Mouse (Mus musculus) ovary, adult 10 weeks (tissue): ENCODE measurements around the gene Gpr180. TPM values are rescaled to one million over a fixed set of nuclear protein-coding genes. Genes with fewer than 3 reads are reported as not detected.

ENCODE experiments used
- polyA plus RNA-seq: library from polyadenylated mRNA; stranded (reverse); fragments of 350-450 nt; fragmentation: Illumina TruSeq; extraction: RNeasy Lipid Tissue Mini Kit (QIAGEN cat#74804); gene quantifications from one replicate; pipeline ENCODE4 v1.2.3, GENCODE M21; 2014

The Gpr180 gene
- 3.4 TPM for polyA plus RNA-seq

GRCm38 (mm10) chr14:118136744-118137452 is at the start of gene Gpr180:
Gene Gpr180, plus strand, starts transcription at chr14:118137158.

GRCm38 (mm10) chr14:118132642-118132977 is 4.3 kb upstream of the Gpr180 start, which contains the start of gene Tgds:
Gene Tgds, minus strand, starts transcription at chr14:118132755.

Other genes starting within 250 kb of the Gpr180 start
- not detected for gene Dct, start 84.9 kb upstream of the Gpr180 start, polyA plus RNA-seq
- gene Tgds, start 4.4 kb upstream of the Gpr180 start, polyA plus RNA-seq, result 22.9 TPM
- 0.23 TPM for gene Sox21, start 99.9 kb downstream of the Gpr180 start, polyA plus RNA-seq
- not detected for gene Gm9376, start 129.8 kb downstream of the Gpr180 start, polyA plus RNA-seq